Mouse (Mus musculus) limb, embryonic 11.5 days (tissue): ENCODE results near the gene Prickle1. TPM values are rescaled to one million over a fixed set of nuclear protein-coding genes. Genes with fewer than 3 reads are reported as not detected.

Source experiments
- ATAC-seq: fragments of 200-750 bp; cut with Nextera tagmentation; 2 replicates; pipeline ENCODE4 v1.8.0; 2017; ENCODE audit warnings: low read depth; ENCODE audit not compliant: insufficient number of reproducible peaks, low FRiP score, low TSS enrichment
- DNase-seq: peaks from one replicate; pipeline ENCODE4 v3.0.0-alpha.2; 2015; ENCODE audit warnings: low spot score
- H3K27ac ChIP-seq: fragments of 300-500 bp; sonication (generic); replicated peaks from 2 replicates; pipeline ENCODE4 v1.5.1; 2014; ENCODE audit warnings: low read depth, mild to moderate bottlenecking, low read length
- H3K27me3 ChIP-seq: fragments of 300-500 bp; sonication (generic); 2 replicates; pipeline ENCODE4 v1.6.1; 2014; ENCODE audit warnings: mild to moderate bottlenecking, low read length, mixed read lengths; ENCODE audit not compliant: control insufficient read depth, insufficient read depth
- H3K36me3 ChIP-seq: fragments of 300-500 bp; sonication (generic); 2 replicates; pipeline ENCODE4 v1.6.1; 2014; ENCODE audit warnings: mild to moderate bottlenecking, low read length, moderate library complexity, mixed read lengths; ENCODE audit not compliant: control insufficient read depth, insufficient read depth
- H3K4me1 ChIP-seq: fragments of 300-500 bp; sonication (generic); 2 replicates; pipeline ENCODE4 v1.6.1; 2014; ENCODE audit warnings: low read length, mixed read lengths; ENCODE audit not compliant: control insufficient read depth, insufficient read depth
- H3K4me2 ChIP-seq: fragments of 300-500 bp; sonication (generic); 2 replicates; pipeline ENCODE4 v1.6.1; 2014; ENCODE audit warnings: low read depth, mild to moderate bottlenecking, moderate library complexity; ENCODE audit not compliant: severe bottlenecking
- H3K4me3 ChIP-seq: fragments of 300-500 bp; sonication (generic); 2 replicates; pipeline ENCODE4 v1.5.1; 2014; ENCODE audit warnings: low read depth, low read length
- H3K9ac ChIP-seq: fragments of 300-500 bp; sonication (generic); 2 replicates; pipeline ENCODE4 v1.6.1; 2014; ENCODE audit warnings: mild to moderate bottlenecking, low read length
- H3K9me3 ChIP-seq: fragments of 300-500 bp; sonication (generic); 2 replicates; pipeline ENCODE4 v1.6.1; 2016; ENCODE audit warnings: low read length; ENCODE audit not compliant: control insufficient read depth
- WGBS: fragments of 180-500 bp; shearing (Covaris S2); extraction: QIAGEN DNeasy Blood & Tissue Kit; methylation state at CpG from one replicate; pipeline ENCODE4 v1.1.7; 2014; 5-methylcytosine and 5-hydroxymethylcytosine counted together
- polyA plus RNA-seq: library from polyadenylated mRNA; unstranded; fragments of >200 nt; fragmentation: Nextera tagmentation; extraction: Ambion mirVana; gene quantifications from 2 replicates; pipeline ENCODE4 v1.2.1, GENCODE M21; 2014

Prickle1 gene
- polyA plus RNA-seq, 1 experiment from 2014 or later: 30.0 TPM

GRCm38 (mm10) chr15:93478676-93479075, 117.0 kb downstream of the Prickle1 start:
- H3K9ac ChIP-seq: no peak overlapping the region
- H3K9me3 ChIP-seq: no peaks in the 10 kb centered on the region
- no peak overlapping the region for H3K4me3 ChIP-seq
- ATAC-seq (no peak), DNase-seq (no peak)
- no peak overlapping the region for H3K27ac ChIP-seq
- H3K4me2 ChIP-seq: no peak overlapping the region
- H3K27me3 ChIP-seq: no peaks in the 10 kb centered on the region
- 79% methylated on average over 3 of the region's 3 CpGs for WGBS
- peaks cover 14% of the 10 kb centered on the region for H3K4me1 ChIP-seq
- H3K36me3 ChIP-seq: no peaks in the 10 kb centered on the region

GRCm38 (mm10) chr15:93477729-93478128, 118.0 kb downstream of the Prickle1 start:
- H3K9me3 ChIP-seq: no peaks in the 10 kb centered on the region
- ATAC-seq: no peak
- no peak overlapping the region for H3K27ac ChIP-seq
- peaks cover 14% of the 10 kb centered on the region for H3K4me1 ChIP-seq
- 92% methylated on average over 4 of the region's 4 CpGs for WGBS
- no peak overlapping the region for H3K9ac ChIP-seq
- H3K4me3 ChIP-seq: no peak overlapping the region
- DNase-seq: no peak
- no peak overlapping the region for H3K4me2 ChIP-seq
- H3K27me3 ChIP-seq: no peaks in the 10 kb centered on the region
- H3K36me3 ChIP-seq: no peaks in the 10 kb centered on the region

GRCm38 (mm10) chr15:93475688-93476087, 120.0 kb downstream of the Prickle1 start:
- Histone ChIP-seq H3K9ac (no peak overlapping the region), H3K4me3 (no peak overlapping the region), H3K27ac (no peak overlapping the region), H3K4me2 (no peak overlapping the region), H3K4me1 (peaks cover 20% of the 10 kb centered on the region), H3K9me3 (no peaks in the 10 kb centered on the region), H3K27me3 (no peaks in the 10 kb centered on the region), H3K36me3 (no peaks in the 10 kb centered on the region; the same call in 1 of the 2 replicates)
- ATAC-seq (no peak), DNase-seq (no peak)
- WGBS: 37% methylated on average over 8 of the region's 8 CpGs

DNA sequence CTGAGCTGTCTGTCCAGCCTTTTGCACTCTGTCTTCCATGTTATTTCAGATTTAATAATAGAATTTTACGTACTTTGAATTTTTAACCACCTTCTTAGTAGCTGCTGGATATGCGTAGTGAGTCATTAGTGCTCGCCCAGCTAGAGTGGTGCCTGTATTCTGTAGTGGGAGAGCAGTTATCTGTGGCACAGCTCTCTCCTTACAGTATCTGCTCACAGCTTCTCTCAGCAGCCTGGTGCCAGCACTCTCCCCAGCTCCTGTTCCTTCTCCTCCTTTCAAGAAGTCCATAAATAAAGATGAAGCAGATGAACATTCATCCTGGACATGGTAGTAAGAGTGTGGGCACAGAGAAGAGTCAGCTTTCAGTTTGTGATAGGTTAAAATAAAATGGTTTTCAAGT, 121.4 kb downstream of the Prickle1 start:
- Histone ChIP-seq H3K4me1 (peaks cover 20% of the 10 kb centered on the region), H3K36me3 (no peaks in the 10 kb centered on the region; the same call in 1 of the 2 replicates), H3K9ac (no peak overlapping the region), H3K27me3 (no peaks in the 10 kb centered on the region), H3K27ac (no peak overlapping the region), H3K4me2 (no peak overlapping the region), H3K9me3 (no peaks in the 10 kb centered on the region), H3K4me3 (no peak overlapping the region)
- DNase-seq: no peak
- no peak for ATAC-seq
- 93% methylated on average over 3 of the region's 3 CpGs for WGBS

GRCm38 (mm10) chr15:93472089-93472488, 123.6 kb downstream of the Prickle1 start:
- H3K4me1 ChIP-seq: peaks cover 20% of the 10 kb centered on the region
- no peak overlapping the region for H3K9ac ChIP-seq
- no peak overlapping the region for H3K4me3 ChIP-seq
- ATAC-seq: no peak
- H3K9me3 ChIP-seq: no peaks in the 10 kb centered on the region
- no peak for DNase-seq
- H3K27me3 ChIP-seq: no peaks in the 10 kb centered on the region
- H3K27ac ChIP-seq: 0 out of 2 replicates have a peak overlapping the region, but pooled peaks have one; percentile 36
- H3K4me2 ChIP-seq: no peak overlapping the region
- 54% methylated on average over 1 of the region's 1 CpGs for WGBS
- no peaks in the 10 kb centered on the region; the same call in 1 of the 2 replicates for H3K36me3 ChIP-seq

DNA sequence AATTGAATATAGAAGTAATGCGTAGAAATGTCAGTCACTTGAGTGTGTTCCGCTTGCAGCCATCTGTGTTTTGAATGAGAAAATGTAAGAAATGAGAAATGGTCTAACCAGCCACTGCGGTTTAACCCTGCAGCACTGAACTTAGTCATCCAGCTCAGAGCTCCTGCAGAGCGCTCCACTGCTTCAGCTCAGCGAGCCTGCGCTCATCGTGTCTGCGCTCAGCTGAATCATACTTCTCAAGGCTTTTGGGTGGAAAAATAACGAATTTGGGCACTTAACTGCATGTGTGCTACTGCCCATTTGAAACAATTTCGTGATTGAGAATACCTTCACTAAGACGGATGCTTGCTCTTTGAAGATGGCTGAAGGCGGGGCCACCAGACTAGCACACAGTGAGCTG, 124.0 kb downstream of the Prickle1 start:
- no peaks in the 10 kb centered on the region for H3K9me3 ChIP-seq
- ATAC-seq (no peak), DNase-seq (no peak)
- H3K4me1 ChIP-seq: peaks cover 20% of the 10 kb centered on the region
- H3K27me3 ChIP-seq: no peaks in the 10 kb centered on the region
- no peak overlapping the region for H3K4me3 ChIP-seq
- no peak overlapping the region for H3K4me2 ChIP-seq
- no peaks in the 10 kb centered on the region; the same call in 1 of the 2 replicates for H3K36me3 ChIP-seq
- 0 out of 2 replicates have a peak overlapping the region, but pooled peaks have one; percentile 36 for H3K27ac ChIP-seq
- no peak overlapping the region for H3K9ac ChIP-seq
- WGBS: 71% methylated on average over 12 of the region's 12 CpGs

GRCm38 (mm10) chr15:93461066-93461465, 134.6 kb downstream of the Prickle1 start:
- Histone ChIP-seq H3K36me3 (peaks cover 12% of the 10 kb centered on the region; the same call in 1 of the 2 replicates), H3K4me1 (no peaks in the 10 kb centered on the region), H3K4me3 (no peak overlapping the region), H3K27ac (no peak overlapping the region), H3K9me3 (no peaks in the 10 kb centered on the region), H3K9ac (no peak overlapping the region; the same call in 1 of the 2 replicates), H3K4me2 (no peak overlapping the region), H3K27me3 (no peaks in the 10 kb centered on the region)
- 95% methylated on average over 23 of the region's 23 CpGs for WGBS
- no peak for ATAC-seq
- DNase-seq: no peak

- no peak for DNase-seq
- H3K9ac ChIP-seq: no peak overlapping the region
- no peaks in the 10 kb centered on the region for H3K27me3 ChIP-seq
- H3K4me1 ChIP-seq: no peaks in the 10 kb centered on the region
- ATAC-seq: no peak
- H3K27ac ChIP-seq: no peak overlapping the region
- no peak overlapping the region for H3K4me2 ChIP-seq
- H3K9me3 ChIP-seq: no peaks in the 10 kb centered on the region
- 55% methylated on average over 5 of the region's 5 CpGs for WGBS
- H3K4me3 ChIP-seq: no peak overlapping the region
- H3K36me3 ChIP-seq: peaks cover 5% of the 10 kb centered on the region; the same call in 1 of the 2 replicates
These were observed 136.3 kb downstream of the Prickle1 start for GRCm38 (mm10) chr15:93459422-93459821.

- no peak overlapping the region for H3K9ac ChIP-seq
- DNase-seq: no peak
- H3K4me1 ChIP-seq: no peaks in the 10 kb centered on the region
- H3K27me3 ChIP-seq: no peaks in the 10 kb centered on the region
- H3K36me3 ChIP-seq: no peaks in the 10 kb centered on the region; the same call in 1 of the 2 replicates
- H3K9me3 ChIP-seq: no peaks in the 10 kb centered on the region
- H3K4me3 ChIP-seq: no peak overlapping the region
- H3K27ac ChIP-seq: no peak overlapping the region
- no peak for ATAC-seq
- H3K4me2 ChIP-seq: no peak overlapping the region
These were observed 139.7 kb downstream of the Prickle1 start for GRCm38 (mm10) chr15:93456005-93456404.
